Mouse (Mus musculus) splenic B cell, adult 2 months (primary cell): Measurements from ENCODE around the gene Slc28a1.

Experiments used
- DNase-seq: peaks from one replicate; pipeline ENCODE4 v3.0.0-alpha.2; 2011; ENCODE audit warnings: low read depth, low spot score
- H3K27me3 ChIP-seq: 2 replicates; pipeline ENCODE4 v1.6.1; 2012; ENCODE audit warnings: mild to moderate bottlenecking, low read length, moderate library complexity, mixed read lengths; ENCODE audit not compliant: control insufficient read depth, poor library complexity, insufficient read depth, severe bottlenecking
- H3K36me3 ChIP-seq: 2 replicates; pipeline ENCODE4 v1.6.1; 2012; ENCODE audit warnings: mild to moderate bottlenecking, low read length, moderate library complexity, mixed read lengths; ENCODE audit not compliant: control insufficient read depth, poor library complexity, insufficient read depth, severe bottlenecking

Slc28a1 gene

GRCm38 (mm10) chr7:81109717-81110651, 4.6 kb upstream of the Slc28a1 start:
- DNase-seq: no peak
- Histone ChIP-seq H3K27me3 (no peaks in the 10 kb centered on the region), H3K36me3 (no peaks in the 10 kb centered on the region)

- no peak for DNase-seq
- Histone ChIP-seq H3K36me3 (no peaks in the 10 kb centered on the region), H3K27me3 (no peaks in the 10 kb centered on the region)
Observed at GRCm38 (mm10) chr7:81110791-81111190, 3.8 kb upstream of the Slc28a1 start.

GRCm38 (mm10) chr7:81111729-81112128, 2.9 kb upstream of the Slc28a1 start:
- Histone ChIP-seq H3K36me3 (no peaks in the 10 kb centered on the region), H3K27me3 (no peaks in the 10 kb centered on the region)
- DNase-seq: no peak

- no peak for DNase-seq
- Histone ChIP-seq H3K36me3 (no peaks in the 10 kb centered on the region), H3K27me3 (no peaks in the 10 kb centered on the region)
Observed at GRCm38 (mm10) chr7:81112686-81113360, 1.8 kb upstream of the Slc28a1 start.

GRCm38 (mm10) chr7:81121099-81121498, 6.5 kb downstream of the Slc28a1 start:
- no peaks in the 10 kb centered on the region for H3K36me3 ChIP-seq
- peak; percentile 17 for DNase-seq
- no peaks in the 10 kb centered on the region for H3K27me3 ChIP-seq

- Histone ChIP-seq H3K36me3 (no peaks in the 10 kb centered on the region), H3K27me3 (no peaks in the 10 kb centered on the region)
- no peak for DNase-seq
Observed at GRCm38 (mm10) chr7:81122808-81123207, 8.2 kb downstream of the Slc28a1 start.

GRCm38 (mm10) chr7:81123553-81123952, 9.0 kb downstream of the Slc28a1 start:
- Histone ChIP-seq H3K36me3 (no peaks in the 10 kb centered on the region), H3K27me3 (no peaks in the 10 kb centered on the region)
- no peak for DNase-seq

- H3K36me3 ChIP-seq: no peaks in the 10 kb centered on the region
- H3K27me3 ChIP-seq: no peaks in the 10 kb centered on the region
- DNase-seq: no peak
Observed at GRCm38 (mm10) chr7:81124773-81125172, 10.2 kb downstream of the Slc28a1 start.

- H3K36me3 ChIP-seq: no peaks in the 10 kb centered on the region
- H3K27me3 ChIP-seq: no peaks in the 10 kb centered on the region
- no peak for DNase-seq
Observed at GRCm38 (mm10) chr7:81125215-81126175, 10.9 kb downstream of the Slc28a1 start.

GRCm38 (mm10) chr7:81131864-81132263, 17.3 kb downstream of the Slc28a1 start:
- no peak for DNase-seq
- H3K36me3 ChIP-seq: no peaks in the 10 kb centered on the region
- H3K27me3 ChIP-seq: no peaks in the 10 kb centered on the region

- no peaks in the 10 kb centered on the region for H3K27me3 ChIP-seq
- no peak for DNase-seq
- H3K36me3 ChIP-seq: no peaks in the 10 kb centered on the region
Observed at GRCm38 (mm10) chr7:81132851-81133279, 18.3 kb downstream of the Slc28a1 start.

- Histone ChIP-seq H3K36me3 (no peaks in the 10 kb centered on the region), H3K27me3 (no peaks in the 10 kb centered on the region)
Observed at GRCm38 (mm10) chr7:81133416-81133815, 18.8 kb downstream of the Slc28a1 start.

GRCm38 (mm10) chr7:81133941-81134340, 19.3 kb downstream of the Slc28a1 start:
- H3K27me3 ChIP-seq: no peaks in the 10 kb centered on the region
- no peak for DNase-seq
- H3K36me3 ChIP-seq: no peaks in the 10 kb centered on the region

More at GRCm38 (mm10) chr7:81133416-81133815, 18.8 kb downstream of the Slc28a1 start:
- DNase-seq: no peak

GRCm38 (mm10) chr7:81134614-81135067, 20.0 kb downstream of the Slc28a1 start:
- no peaks in the 10 kb centered on the region for H3K27me3 ChIP-seq
- H3K36me3 ChIP-seq: no peaks in the 10 kb centered on the region
- DNase-seq: no peak
